Mouse (Mus musculus) testis, adult 2 months (tissue): ENCODE measurements around the gene Commd1.

Experiments used
- CTCF ChIP-seq: fragments of 200-500 bp; IDR thresholded peaks from 2 replicates; pipeline ENCODE4 v1.5.1; 2012; ENCODE audit warnings: low read depth, mild to moderate bottlenecking, inconsistent platforms, low read length, moderate library complexity; ENCODE audit not compliant: control insufficient read depth, insufficient read depth, insufficient replicate concordance
- POLR2A ChIP-seq: fragments of 200-500 bp; IDR thresholded peaks from 2 replicates; pipeline ENCODE4 v1.6.1; 2012; ENCODE audit warnings: low read depth, mild to moderate bottlenecking, inconsistent platforms, low read length, moderate library complexity; ENCODE audit not compliant: control insufficient read depth

GRCm38 (mm10) chr11:22995461-22995860 lies 13.3 kb upstream of the Commd1 start:
- TF ChIP-seq CTCF, result no peak
- no peak for TF ChIP-seq POLR2A
